Comparison of ENCODE assay signal across 23 mouse cellular contexts in the genomic region with DNA sequence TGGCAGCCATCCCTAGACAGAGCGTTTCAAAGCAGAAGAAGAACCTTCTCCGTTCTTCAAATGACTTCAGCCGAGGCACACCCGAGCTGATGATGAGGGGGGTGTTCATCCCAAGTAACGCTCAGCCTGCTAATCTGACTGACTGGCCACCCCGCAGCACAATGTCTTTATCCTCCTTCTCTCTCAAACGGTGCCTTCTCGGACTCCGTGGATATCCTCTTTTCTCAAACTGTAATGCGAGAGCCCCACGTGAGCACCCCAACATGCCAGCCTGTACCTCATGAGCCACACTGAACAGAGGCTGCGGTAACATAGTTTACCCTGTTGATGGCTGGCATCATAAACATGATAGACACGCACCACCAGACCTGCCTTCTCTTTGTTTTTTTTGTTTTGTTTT.
A peak's percentile ranks its signal among the peaks of the same experiment; 100 is the strongest.
DNase-seq lines count a peak whose midpoint lies in the region; ATAC-seq and TF ChIP-seq lines count a peak whose summit lies in the region.
"Had no signal": no experiment of that assay in that cellular context is flagged by ENCODE, and none has a peak within 500 bp of the region (broad histone marks: within the 10 kb centered on the region; RNA-seq: fewer than 3 reads in every experiment).

No protein-coding gene starts in this region.

- no peaks in the 10 kb centered on the region for H3K9me3 ChIP-seq in forebrain, embryonic 10.5 days
- peaks cover 2% of the 10 kb centered on the region; the same call in 1 of the 2 replicates for H3K9me3 ChIP-seq in forebrain, embryonic 16.5 days (ENCODE audit: control insufficient read depth, low read length)
- 0 out of 2 replicates have a peak, but pooled peaks cover 4% of the 10 kb centered on the region for H3K9me3 ChIP-seq in hindbrain, embryonic 10.5 days
- H3K9me3 ChIP-seq in hindbrain, embryonic 14.5 days (ENCODE audit: control insufficient read depth, low read length), result no peaks in the 10 kb centered on the region
- no peaks in the 10 kb centered on the region for H3K9me3 ChIP-seq in midbrain, embryonic 13.5 days
- no peaks in the 10 kb centered on the region for H3K9me3 ChIP-seq in midbrain, postnatal 0 days (ENCODE audit: low read length)
- no peaks in the 10 kb centered on the region for H3K9me3 ChIP-seq in midbrain, embryonic 14.5 days (ENCODE audit: control insufficient read depth, low read length)
- H3K9me3 ChIP-seq: G1E; heart, embryonic 13.5 days; hindbrain, embryonic 13.5 days had no signal

- H3K36me3 ChIP-seq in forebrain, embryonic 10.5 days (replicated peaks), result no peaks in the 10 kb centered on the region
- H3K36me3 ChIP-seq in forebrain, embryonic 16.5 days (ENCODE audit: control insufficient read depth, insufficient read depth), result no peaks in the 10 kb centered on the region
- no peaks in the 10 kb centered on the region for H3K36me3 ChIP-seq in hindbrain, embryonic 10.5 days
- H3K36me3 ChIP-seq in hindbrain, embryonic 14.5 days (replicated peaks; ENCODE audit: control insufficient read depth, insufficient read depth), result no peaks in the 10 kb centered on the region
- no peaks in the 10 kb centered on the region for H3K36me3 ChIP-seq in midbrain, embryonic 13.5 days
- no peaks in the 10 kb centered on the region for H3K36me3 ChIP-seq in midbrain, postnatal 0 days (ENCODE audit: insufficient read depth, low read length)
- H3K36me3 ChIP-seq in midbrain, embryonic 14.5 days (ENCODE audit: control insufficient read depth, insufficient read depth, low read length), result no peaks in the 10 kb centered on the region
- H3K36me3 ChIP-seq: G1E; heart, embryonic 13.5 days; hindbrain, embryonic 13.5 days had no signal

- no peak for ATAC-seq in forebrain, embryonic 16.5 days
- no peak for ATAC-seq in hindbrain, embryonic 14.5 days (ENCODE audit: low FRiP score)
- ATAC-seq in midbrain, embryonic 13.5 days, result no peak
- no peak for ATAC-seq in midbrain, postnatal 0 days (ENCODE audit: low FRiP score)
- no peak for ATAC-seq in midbrain, embryonic 14.5 days (ENCODE audit: low FRiP score, low TSS enrichment)
- ATAC-seq: CD4-positive, CD25-positive, alpha-beta regulatory T cell, adult 4 months; intestine, postnatal 0 days had no signal

- peak overlapping the region; percentile 69 for H3K27ac ChIP-seq in forebrain, embryonic 10.5 days
- no peak overlapping the region for H3K27ac ChIP-seq in forebrain, embryonic 16.5 days (ENCODE audit: low read length)
- peak overlapping the region; percentile 84 for H3K27ac ChIP-seq in hindbrain, embryonic 10.5 days
- no peak overlapping the region for H3K27ac ChIP-seq in hindbrain, embryonic 14.5 days
- H3K27ac ChIP-seq in midbrain, embryonic 13.5 days, result peak overlapping the region; percentile 49; the same call in 1 of the 2 replicates
- H3K27ac ChIP-seq in midbrain, postnatal 0 days (ENCODE audit: low read depth, low read length), result no peak overlapping the region
- H3K27ac ChIP-seq in midbrain, embryonic 14.5 days (replicated peaks; ENCODE audit: low read depth, low read length), result no peak overlapping the region
- H3K27ac ChIP-seq: gastrocnemius, adult 2 months; heart, embryonic 13.5 days; hindbrain, embryonic 13.5 days had no signal

- no peaks in the 10 kb centered on the region for H3K27me3 ChIP-seq in forebrain, embryonic 10.5 days (ENCODE audit: poor library complexity, severe bottlenecking)
- no peaks in the 10 kb centered on the region for H3K27me3 ChIP-seq in forebrain, embryonic 16.5 days (replicated peaks; ENCODE audit: control insufficient read depth, insufficient read depth, low read length)
- H3K27me3 ChIP-seq in hindbrain, embryonic 10.5 days (ENCODE audit: insufficient read depth, poor library complexity, severe bottlenecking), result peaks cover 2% of the 10 kb centered on the region; the same call in 1 of the 2 replicates
- no peaks in the 10 kb centered on the region for H3K27me3 ChIP-seq in hindbrain, embryonic 14.5 days (ENCODE audit: control insufficient read depth, insufficient read depth, low read length)
- no peaks in the 10 kb centered on the region for H3K27me3 ChIP-seq in midbrain, embryonic 13.5 days
- no peaks in the 10 kb centered on the region for H3K27me3 ChIP-seq in midbrain, postnatal 0 days (ENCODE audit: insufficient read depth, low read length)
- no peaks in the 10 kb centered on the region for H3K27me3 ChIP-seq in midbrain, embryonic 14.5 days (ENCODE audit: control insufficient read depth, insufficient read depth, low read length)
- H3K27me3 ChIP-seq: heart, embryonic 13.5 days; hindbrain, embryonic 13.5 days had no signal

- H3K4me3 ChIP-seq in forebrain, embryonic 10.5 days, result no peak overlapping the region
- H3K4me3 ChIP-seq in forebrain, embryonic 16.5 days (replicated peaks; ENCODE audit: low read length), result no peak overlapping the region
- H3K4me3 ChIP-seq in hindbrain, embryonic 10.5 days, result no peak overlapping the region
- H3K4me3 ChIP-seq in hindbrain, embryonic 14.5 days (replicated peaks; ENCODE audit: low read length), result no peak overlapping the region
- no peak overlapping the region for H3K4me3 ChIP-seq in midbrain, embryonic 13.5 days (replicated peaks)
- H3K4me3 ChIP-seq in midbrain, postnatal 0 days (ENCODE audit: low read depth, low read length), result no peak overlapping the region
- H3K4me3 ChIP-seq in midbrain, embryonic 14.5 days (replicated peaks; ENCODE audit: low read depth, low read length), result no peak overlapping the region
- H3K4me3 ChIP-seq: gastrocnemius, adult 2 months; heart, embryonic 13.5 days; hindbrain, embryonic 13.5 days had no signal

- no peak overlapping the region for H3K4me2 ChIP-seq in forebrain, embryonic 16.5 days (ENCODE audit: low read length)
- H3K4me2 ChIP-seq in hindbrain, embryonic 14.5 days (replicated peaks), result no peak overlapping the region
- no peak overlapping the region for H3K4me2 ChIP-seq in midbrain, embryonic 13.5 days (replicated peaks)
- H3K4me2 ChIP-seq in midbrain, postnatal 0 days (ENCODE audit: low read depth, low read length, poor library complexity, severe bottlenecking), result no peak overlapping the region
- H3K4me2 ChIP-seq in midbrain, embryonic 14.5 days (ENCODE audit: low read length), result no peak overlapping the region
- H3K4me2 ChIP-seq: heart, embryonic 13.5 days; hindbrain, embryonic 13.5 days had no signal

- TF ChIP-seq CTCF in midbrain, postnatal 0 days (IDR thresholded peaks at IDR 0.05), result no peak

- H3K4me1 ChIP-seq in forebrain, embryonic 10.5 days, result peaks cover 22% of the 10 kb centered on the region
- 0 out of 2 replicates have a peak, but pooled peaks cover 2% of the 10 kb centered on the region for H3K4me1 ChIP-seq in forebrain, embryonic 16.5 days (replicated peaks; ENCODE audit: control insufficient read depth, insufficient read depth, low read length)
- peaks cover 14% of the 10 kb centered on the region for H3K4me1 ChIP-seq in hindbrain, embryonic 10.5 days (replicated peaks)
- H3K4me1 ChIP-seq in hindbrain, embryonic 14.5 days (replicated peaks; ENCODE audit: control insufficient read depth, insufficient read depth, low read length), result no peaks in the 10 kb centered on the region
- H3K4me1 ChIP-seq in midbrain, embryonic 13.5 days (replicated peaks), result peaks cover 9% of the 10 kb centered on the region; the same call in 1 of the 2 replicates
- H3K4me1 ChIP-seq in midbrain, postnatal 0 days (ENCODE audit: insufficient read depth, low read length), result no peaks in the 10 kb centered on the region
- no peaks in the 10 kb centered on the region for H3K4me1 ChIP-seq in midbrain, embryonic 14.5 days (ENCODE audit: control insufficient read depth, insufficient read depth, low read length)
- H3K4me1 ChIP-seq: heart, embryonic 13.5 days had no signal

- 42% methylated on average over 13 of the region's 13 CpGs for WGBS in forebrain, embryonic 10.5 days
- WGBS in forebrain, embryonic 16.5 days, result 35% methylated on average over 13 of the region's 13 CpGs
- 44% methylated on average over 13 of the region's 13 CpGs for WGBS in hindbrain, embryonic 10.5 days
- 47% methylated on average over 13 of the region's 13 CpGs for WGBS in hindbrain, embryonic 14.5 days
- WGBS in midbrain, embryonic 13.5 days, result 24% methylated on average over 13 of the region's 13 CpGs
- WGBS in midbrain, postnatal 0 days, result 31% methylated on average over 13 of the region's 13 CpGs
- 17% methylated on average over 13 of the region's 13 CpGs for WGBS in midbrain, embryonic 14.5 days

- DNase-seq in forebrain, embryonic 10.5 days (ENCODE audit: extremely low spot score, low spot score), result no peak
- no peak for DNase-seq in hindbrain, embryonic 10.5 days (ENCODE audit: low spot score)
- DNase-seq in hindbrain, embryonic 14.5 days (ENCODE audit: low spot score), result no peak
- DNase-seq in midbrain, postnatal 0 days (ENCODE audit: low spot score), result no peak
- DNase-seq in midbrain, embryonic 14.5 days, result peak; percentile 22
- DNase-seq in frontal cortex, postnatal 36 days (ENCODE audit: low spot score in 2 of 2), result no peak
- DNase-seq: adrenal gland, adult 8-10 months; adrenal gland, postnatal 36 days; B cell, adult 2 months; cerebellum, adult 11 months; cerebellum, adult 8-10 months; cerebellum, postnatal 14 days; embryo, embryonic 11 days; gastrocnemius, adult 2 months; gastrocnemius, postnatal 25 days; heart, postnatal 36 days had no signal

- H3K9ac ChIP-seq in forebrain, embryonic 16.5 days (replicated peaks; ENCODE audit: low read depth, low read length), result no peak overlapping the region
- H3K9ac ChIP-seq in hindbrain, embryonic 14.5 days, result no peak overlapping the region
- 0 out of 2 replicates have a peak overlapping the region, but pooled peaks have one; percentile 3 for H3K9ac ChIP-seq in midbrain, embryonic 13.5 days (replicated peaks)
- H3K9ac ChIP-seq in midbrain, postnatal 0 days (replicated peaks; ENCODE audit: low read length, poor library complexity, severe bottlenecking), result no peak overlapping the region
- H3K9ac ChIP-seq in midbrain, embryonic 14.5 days (replicated peaks; ENCODE audit: low read length), result no peak overlapping the region
- H3K9ac ChIP-seq: heart, embryonic 13.5 days; hindbrain, embryonic 13.5 days had no signal

Comparison
In these comparisons a context has a peak if more than half of its experiments do, and no peak if none do; other contexts are left out.
1. H3K27ac ChIP-seq: peak in forebrain, embryonic 10.5 days (single experiment), hindbrain, embryonic 10.5 days (single experiment) and midbrain, embryonic 13.5 days (single experiment); none in forebrain, embryonic 16.5 days (single experiment), hindbrain, embryonic 14.5 days (single experiment), midbrain, postnatal 0 days (single experiment) and midbrain, embryonic 14.5 days (single experiment).